Mouse (Mus musculus): ENCODE measurements around the gene Sipa1l2. TPM values are rescaled to one million over a fixed set of nuclear protein-coding genes. Genes with fewer than 3 reads are reported as not detected.

Sipa1l2 gene
- polyA plus RNA-seq, 1 experiment from 2014 or later = 7.2 TPM

DNA sequence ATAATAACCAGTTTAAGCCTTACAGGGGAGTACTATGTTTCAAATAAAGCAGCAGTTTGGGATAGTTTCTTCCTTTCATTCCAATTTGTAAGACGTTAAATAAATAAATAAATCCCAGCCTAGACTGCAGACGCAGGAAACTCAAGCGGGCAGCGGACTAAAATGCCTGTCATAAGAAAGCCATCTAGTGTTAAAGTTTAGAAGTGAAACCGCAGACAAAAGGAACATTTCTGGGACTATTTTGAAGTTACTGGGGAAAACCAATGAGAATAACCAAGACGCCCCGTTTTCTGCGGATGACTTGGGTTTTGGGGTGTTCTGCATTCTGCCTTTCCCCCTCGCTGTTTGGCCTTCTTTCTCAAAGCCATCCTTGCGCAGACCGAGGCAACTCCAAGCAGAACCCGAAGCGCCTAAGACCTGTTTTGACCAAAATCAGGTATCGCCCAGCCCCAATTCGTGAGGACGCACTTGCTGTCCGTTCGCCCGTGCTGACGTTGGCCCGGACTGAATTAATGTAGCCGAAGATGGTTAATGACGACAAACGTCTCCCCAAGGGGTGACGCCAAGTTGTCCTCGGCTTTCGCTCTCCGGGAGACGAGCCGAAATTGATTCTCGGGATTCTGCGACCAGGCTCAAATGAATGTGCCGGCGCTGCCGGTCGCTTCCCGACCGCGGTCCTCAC, 616 bp downstream of the Sipa1l2 start:
- no peaks in the 10 kb centered on the region for H3K36me3 ChIP-seq (ENCODE audit: control insufficient read depth, insufficient read depth, low read length)
- peaks cover 13% of the 10 kb centered on the region for H3K4me1 ChIP-seq (replicated peaks; ENCODE audit: control insufficient read depth, insufficient read depth, low read length)
- H3K9ac ChIP-seq (ENCODE audit: low read length) = peak overlapping the region; percentile 60
- H3K9me3 ChIP-seq (ENCODE audit: control insufficient read depth, low read length) = no peaks in the 10 kb centered on the region
- H3K27ac ChIP-seq (ENCODE audit: low read depth) = peak overlapping the region; percentile 47; the same call in 1 of the 2 replicates
- peak overlapping the region; percentile 69 for H3K4me3 ChIP-seq (ENCODE audit: low read depth, low read length)
- WGBS = under 1% methylated on average over 39 of the region's 39 CpGs
- peak overlapping the region; percentile 83 for H3K4me2 ChIP-seq (ENCODE audit: low read length)
- 0 out of 2 replicates have a peak, but pooled peaks cover 2% of the 10 kb centered on the region for H3K27me3 ChIP-seq (replicated peaks; ENCODE audit: control insufficient read depth, insufficient read depth, low read length)
- ATAC-seq (replicated peaks; ENCODE audit: low FRiP score, low TSS enrichment, low read depth) (no peak), DNase-seq (ENCODE audit: low spot score) (peak; percentile 78)

DNA sequence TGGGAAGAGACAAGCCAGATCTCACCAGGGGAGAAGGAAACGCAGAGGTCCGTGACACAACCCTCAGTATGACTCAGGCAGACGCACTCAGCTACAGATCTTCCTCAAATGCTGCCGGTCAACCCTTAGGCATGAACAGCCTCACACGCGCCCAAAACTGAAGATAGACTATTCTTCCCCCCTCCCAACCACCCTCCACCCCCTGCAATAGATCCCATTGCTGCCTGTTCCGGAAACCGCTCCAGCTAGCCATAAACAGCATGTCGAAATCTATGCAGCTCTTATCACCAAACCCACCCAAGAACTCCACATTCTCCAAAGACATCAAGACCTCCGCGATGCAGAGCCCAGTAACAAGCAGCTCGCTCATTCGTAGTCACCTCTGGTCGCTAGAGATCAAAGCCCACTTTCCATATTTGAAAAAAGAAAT, 1.2 kb downstream of the Sipa1l2 start:
- DNase-seq (ENCODE audit: low spot score) (peak; percentile 74), ATAC-seq (replicated peaks; ENCODE audit: low FRiP score, low TSS enrichment, low read depth) (no peak)
- WGBS = 1% methylated on average over 14 of the region's 14 CpGs
- H3K36me3 ChIP-seq (ENCODE audit: control insufficient read depth, insufficient read depth, low read length) = no peaks in the 10 kb centered on the region
- peaks cover 13% of the 10 kb centered on the region for H3K4me1 ChIP-seq (replicated peaks; ENCODE audit: control insufficient read depth, insufficient read depth, low read length)
- no peak overlapping the region for H3K27ac ChIP-seq (ENCODE audit: low read depth)
- peak overlapping the region; percentile 20 for H3K9ac ChIP-seq (ENCODE audit: low read length)
- H3K4me3 ChIP-seq (ENCODE audit: low read depth, low read length) = peak overlapping the region; percentile 69
- H3K27me3 ChIP-seq (replicated peaks; ENCODE audit: control insufficient read depth, insufficient read depth, low read length) = 0 out of 2 replicates have a peak, but pooled peaks cover 2% of the 10 kb centered on the region
- H3K4me2 ChIP-seq (ENCODE audit: low read length) = peak overlapping the region; percentile 83
- H3K9me3 ChIP-seq (ENCODE audit: control insufficient read depth, low read length) = no peaks in the 10 kb centered on the region

DNA sequence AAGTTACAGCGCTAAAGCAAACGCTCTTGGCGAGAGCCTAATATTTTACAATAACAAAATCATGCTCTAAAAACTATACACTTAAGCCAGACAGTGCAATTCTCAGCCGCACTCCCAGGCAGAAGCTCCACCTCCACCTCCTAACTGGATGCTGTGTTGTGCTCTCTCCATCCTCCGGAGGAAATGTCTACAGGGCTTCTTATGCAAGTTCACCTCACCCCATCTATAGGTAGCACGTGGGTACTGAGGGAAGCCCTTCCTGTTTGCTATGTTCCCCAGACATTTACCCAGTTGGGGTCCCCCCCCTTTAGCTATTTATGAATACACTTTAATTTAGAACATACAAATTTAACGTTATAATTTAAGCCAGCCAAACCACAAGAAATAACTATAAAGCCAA, 2.0 kb downstream of the Sipa1l2 start:
- no peak for ATAC-seq (replicated peaks; ENCODE audit: low FRiP score, low TSS enrichment, low read depth)

DNA sequence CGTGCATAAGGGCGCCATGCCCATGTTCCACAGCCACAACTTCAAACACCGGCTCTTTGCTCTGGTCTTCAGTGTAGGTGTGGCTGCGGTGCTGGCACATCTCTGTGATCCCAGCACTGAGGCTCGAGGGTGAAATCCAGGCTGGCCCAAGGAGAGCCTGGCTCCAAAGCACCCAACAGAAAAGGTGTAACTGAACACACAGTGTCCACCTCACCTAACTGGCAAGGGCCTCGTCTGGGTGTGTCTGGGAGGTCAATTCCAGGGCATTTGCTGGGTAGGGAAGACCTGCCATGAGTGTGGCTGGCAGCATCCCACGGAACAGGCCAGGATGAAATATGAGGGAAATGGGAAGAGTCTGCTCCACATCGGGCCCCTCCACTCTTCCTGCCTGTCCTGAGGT, 6.7 kb downstream of the Sipa1l2 start:
- DNase-seq (ENCODE audit: low spot score) (no peak), ATAC-seq (replicated peaks; ENCODE audit: low FRiP score, low TSS enrichment, low read depth) (no peak)
- Histone ChIP-seq H3K27ac (ENCODE audit: low read depth) (no peak overlapping the region), H3K4me1 (replicated peaks; ENCODE audit: control insufficient read depth, insufficient read depth, low read length) (peaks cover 30% of the 10 kb centered on the region), H3K9ac (ENCODE audit: low read length) (no peak overlapping the region), H3K9me3 (ENCODE audit: control insufficient read depth, low read length) (no peaks in the 10 kb centered on the region), H3K36me3 (ENCODE audit: control insufficient read depth, insufficient read depth, low read length) (no peaks in the 10 kb centered on the region), H3K4me3 (ENCODE audit: low read depth, low read length) (no peak overlapping the region), H3K27me3 (replicated peaks; ENCODE audit: control insufficient read depth, insufficient read depth, low read length) (no peaks in the 10 kb centered on the region), H3K4me2 (ENCODE audit: low read length) (no peak overlapping the region)
- WGBS = 75% methylated on average over 8 of the region's 8 CpGs

More for the DNA sequence above, 2.0 kb downstream of the Sipa1l2 start:
- Histone ChIP-seq H3K9ac (ENCODE audit: low read length) (no peak overlapping the region), H3K4me1 (replicated peaks; ENCODE audit: control insufficient read depth, insufficient read depth, low read length) (peaks cover 13% of the 10 kb centered on the region), H3K36me3 (ENCODE audit: control insufficient read depth, insufficient read depth, low read length) (no peaks in the 10 kb centered on the region), H3K9me3 (ENCODE audit: control insufficient read depth, low read length) (no peaks in the 10 kb centered on the region), H3K27me3 (replicated peaks; ENCODE audit: control insufficient read depth, insufficient read depth, low read length) (0 out of 2 replicates have a peak, but pooled peaks cover 2% of the 10 kb centered on the region), H3K27ac (ENCODE audit: low read depth) (no peak overlapping the region), H3K4me3 (ENCODE audit: low read depth, low read length) (no peak overlapping the region), H3K4me2 (ENCODE audit: low read length) (peak overlapping the region; percentile 83)
- 48% methylated on average over 7 of the region's 7 CpGs for WGBS
- no peak for DNase-seq (ENCODE audit: low spot score)

DNA sequence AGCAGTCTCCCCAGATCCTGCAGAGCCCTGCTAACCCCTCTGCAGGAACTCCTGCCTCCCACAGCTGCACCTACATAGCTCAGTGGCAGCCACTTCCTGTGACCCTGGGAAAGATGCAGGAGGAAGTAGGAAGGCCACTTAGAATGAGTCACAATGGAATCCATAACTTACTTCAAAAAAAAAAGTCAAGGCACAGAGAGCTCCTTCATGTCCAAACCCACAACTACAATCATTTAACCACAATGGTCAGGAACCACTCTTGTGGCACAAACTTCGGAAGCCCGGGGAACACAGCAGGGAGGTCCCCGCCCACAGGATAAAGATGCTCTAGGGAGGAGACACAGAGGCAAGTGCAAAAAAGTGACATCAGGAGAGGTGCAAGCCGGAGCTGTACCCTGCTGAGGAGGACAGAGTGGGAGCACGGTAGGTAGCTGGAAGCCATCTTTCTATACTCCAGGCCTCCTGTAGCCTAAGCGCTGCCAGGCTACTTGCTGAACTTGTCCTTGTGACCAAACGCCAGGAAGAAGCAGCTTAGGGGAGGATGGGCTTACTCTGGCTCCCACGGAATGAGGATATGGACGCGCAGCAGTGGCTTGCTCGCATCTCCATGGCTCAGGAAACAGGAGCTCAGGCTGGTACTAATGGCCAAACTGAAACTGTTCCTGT, 8.7 kb downstream of the Sipa1l2 start:
- no peak overlapping the region for H3K27ac ChIP-seq (ENCODE audit: low read depth)
- no peak overlapping the region for H3K4me2 ChIP-seq (ENCODE audit: low read length)
- no peaks in the 10 kb centered on the region for H3K36me3 ChIP-seq (ENCODE audit: control insufficient read depth, insufficient read depth, low read length)
- no peak overlapping the region for H3K4me3 ChIP-seq (ENCODE audit: low read depth, low read length)
- H3K4me1 ChIP-seq (replicated peaks; ENCODE audit: control insufficient read depth, insufficient read depth, low read length) = peaks cover 34% of the 10 kb centered on the region
- DNase-seq (ENCODE audit: low spot score) (no peak), ATAC-seq (replicated peaks; ENCODE audit: low FRiP score, low TSS enrichment, low read depth) (no peak)
- whole genome bisulfite sequencing = 70% methylated on average over 11 of the region's 11 CpGs
- H3K9ac ChIP-seq (ENCODE audit: low read length) = no peak overlapping the region
- no peaks in the 10 kb centered on the region for H3K9me3 ChIP-seq (ENCODE audit: control insufficient read depth, low read length)
- H3K27me3 ChIP-seq (replicated peaks; ENCODE audit: control insufficient read depth, insufficient read depth, low read length) = no peaks in the 10 kb centered on the region

DNA sequence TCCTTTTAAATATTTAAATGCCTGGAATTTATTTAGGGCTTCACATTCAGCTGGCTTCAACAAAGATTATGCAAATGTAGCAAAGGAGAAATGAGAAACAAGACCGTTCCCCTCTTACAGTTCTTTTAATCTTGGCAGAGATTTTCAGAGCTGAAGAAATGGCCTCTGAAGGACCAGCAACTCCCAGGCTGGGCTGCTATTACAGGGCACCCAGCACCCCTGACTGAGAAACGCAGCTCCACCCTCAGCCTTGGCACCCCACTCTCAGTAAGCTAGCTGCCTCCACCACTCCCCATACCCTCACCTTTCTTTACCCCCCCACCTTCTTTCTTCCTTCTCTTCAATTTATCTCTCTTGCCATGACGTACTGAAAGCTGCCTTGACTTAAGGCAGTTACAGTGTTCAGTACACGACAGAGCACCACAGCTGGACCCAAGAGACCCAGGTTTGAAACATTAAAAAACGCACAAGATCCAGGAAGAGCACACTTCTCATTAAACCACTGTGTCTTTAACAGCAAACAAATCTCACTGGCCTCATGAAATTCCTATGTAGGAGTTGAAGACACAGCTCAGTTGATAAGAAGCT, 10.4 kb downstream of the Sipa1l2 start:
- Histone ChIP-seq H3K27me3 (replicated peaks; ENCODE audit: control insufficient read depth, insufficient read depth, low read length) (no peaks in the 10 kb centered on the region), H3K36me3 (ENCODE audit: control insufficient read depth, insufficient read depth, low read length) (no peaks in the 10 kb centered on the region), H3K4me2 (ENCODE audit: low read length) (peak overlapping the region; percentile 41), H3K4me3 (ENCODE audit: low read depth, low read length) (no peak overlapping the region), H3K4me1 (replicated peaks; ENCODE audit: control insufficient read depth, insufficient read depth, low read length) (peaks cover 34% of the 10 kb centered on the region), H3K27ac (ENCODE audit: low read depth) (peak overlapping the region; percentile 39; the same call in 1 of the 2 replicates), H3K9me3 (ENCODE audit: control insufficient read depth, low read length) (no peaks in the 10 kb centered on the region), H3K9ac (ENCODE audit: low read length) (no peak overlapping the region)
- no peak for ATAC-seq (replicated peaks; ENCODE audit: low FRiP score, low TSS enrichment, low read depth)
- no peak for DNase-seq (ENCODE audit: low spot score)
- WGBS = 46% methylated on average over 5 of the region's 5 CpGs

DNA sequence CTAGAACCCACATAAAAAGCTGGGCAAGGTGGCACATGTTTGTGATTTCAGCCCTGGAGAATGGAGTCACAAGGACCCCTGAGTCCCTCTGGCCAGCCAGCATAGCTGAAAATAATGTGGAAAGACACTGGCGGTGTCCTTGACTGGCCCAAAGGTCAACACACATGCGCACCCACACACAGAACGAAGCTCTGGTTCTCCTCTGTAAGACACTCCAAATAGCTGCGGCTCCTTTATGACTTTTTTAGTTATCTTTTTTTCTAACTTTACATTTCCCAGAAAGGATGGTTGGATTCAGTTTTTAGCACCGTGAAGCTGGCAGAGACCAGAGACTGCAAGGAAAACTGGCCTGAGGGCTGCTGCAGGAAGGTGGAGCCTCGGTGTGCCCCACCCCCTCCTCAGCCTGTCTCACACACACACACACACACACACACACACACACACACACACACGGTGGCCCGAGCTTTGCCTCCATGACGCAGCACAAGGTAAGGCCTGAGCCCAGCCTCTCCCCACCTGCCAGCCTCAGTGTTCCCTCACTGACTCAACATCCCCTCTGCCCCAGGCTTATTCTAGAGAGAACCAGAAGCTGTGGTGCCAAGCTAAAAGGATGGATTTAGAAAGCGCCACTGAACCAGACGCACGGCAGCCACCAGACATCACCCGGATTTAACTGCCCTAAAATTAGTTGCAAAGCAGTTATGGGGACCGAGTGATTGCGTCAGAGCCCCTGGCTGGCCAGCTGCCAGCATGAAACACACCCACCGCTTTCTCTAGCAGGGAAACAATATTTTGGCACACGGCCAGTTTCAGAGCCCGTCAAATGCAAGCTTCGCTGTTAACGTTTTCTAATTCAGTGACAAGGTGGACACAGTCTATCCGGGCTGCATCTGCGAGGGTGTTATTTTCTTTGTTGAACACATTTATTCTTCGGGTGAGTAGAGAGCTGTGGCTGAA, 11.2 kb downstream of the Sipa1l2 start:
- Histone ChIP-seq H3K9me3 (ENCODE audit: control insufficient read depth, low read length) (no peaks in the 10 kb centered on the region), H3K27ac (ENCODE audit: low read depth) (peak overlapping the region; percentile 39; the same call in 1 of the 2 replicates), H3K4me1 (replicated peaks; ENCODE audit: control insufficient read depth, insufficient read depth, low read length) (peaks cover 34% of the 10 kb centered on the region), H3K27me3 (replicated peaks; ENCODE audit: control insufficient read depth, insufficient read depth, low read length) (no peaks in the 10 kb centered on the region), H3K4me2 (ENCODE audit: low read length) (peak overlapping the region; percentile 41), H3K36me3 (ENCODE audit: control insufficient read depth, insufficient read depth, low read length) (no peaks in the 10 kb centered on the region), H3K9ac (ENCODE audit: low read length) (no peak overlapping the region), H3K4me3 (ENCODE audit: low read depth, low read length) (no peak overlapping the region)
- DNase-seq (ENCODE audit: low spot score) = peak; percentile 89
- peak; percentile 70 for ATAC-seq (replicated peaks; ENCODE audit: low FRiP score, low TSS enrichment, low read depth)
- 18% methylated on average over 23 of the region's 23 CpGs for WGBS
